Mouse (Mus musculus) hindbrain, embryonic 13.5 days (tissue): ENCODE measurements at regions not wholly inside any gene's neighbourhood (a gene's known extent, or its start where the extent isn't known, plus 50 kb on each side); places are given as distances from the start of the nearest gene placed in this dataset.

Source experiments
- ATAC-seq: fragments of 200-750 bp; cut with Nextera tagmentation; 2 replicates; pipeline ENCODE4 v1.8.0; 2017; ENCODE audit warnings: moderate TSS enrichment; ENCODE audit not compliant: low FRiP score
- H3K27ac ChIP-seq: fragments of 300-500 bp; sonication (generic); 2 replicates; pipeline ENCODE4 v1.5.1; 2015; ENCODE audit warnings: inconsistent platforms, mild to moderate bottlenecking, moderate library complexity
- H3K27me3 ChIP-seq: fragments of 300-500 bp; sonication (generic); 2 replicates; pipeline ENCODE4 v1.6.1; 2015; ENCODE audit warnings: mild to moderate bottlenecking, inconsistent platforms
- H3K36me3 ChIP-seq: fragments of 300-500 bp; sonication (generic); 2 replicates; pipeline ENCODE4 v1.6.1; 2015; ENCODE audit warnings: mild to moderate bottlenecking, inconsistent platforms
- H3K4me1 ChIP-seq: fragments of 300-500 bp; sonication (generic); replicated peaks from 2 replicates; pipeline ENCODE4 v1.6.1; 2015; ENCODE audit warnings: inconsistent platforms
- H3K4me2 ChIP-seq: fragments of 300-500 bp; sonication (generic); 2 replicates; pipeline ENCODE4 v1.6.1; 2015; ENCODE audit warnings: inconsistent platforms, mild to moderate bottlenecking, moderate library complexity
- H3K4me3 ChIP-seq: fragments of 300-500 bp; sonication (generic); 2 replicates; pipeline ENCODE4 v1.5.1; 2015; ENCODE audit warnings: mild to moderate bottlenecking, inconsistent platforms
- H3K9ac ChIP-seq: fragments of 300-500 bp; sonication (generic); 2 replicates; pipeline ENCODE4 v1.6.1; 2015; ENCODE audit warnings: mild to moderate bottlenecking, inconsistent platforms
- H3K9me3 ChIP-seq: fragments of 300-500 bp; sonication (generic); 2 replicates; pipeline ENCODE4 v1.6.1; 2016; ENCODE audit warnings: inconsistent platforms
- WGBS: fragments of 180-500 bp; shearing (Covaris S2); methylation state at CpG from one replicate; pipeline ENCODE4 v1.1.7; 2015; 5-methylcytosine and 5-hydroxymethylcytosine counted together

DNA sequence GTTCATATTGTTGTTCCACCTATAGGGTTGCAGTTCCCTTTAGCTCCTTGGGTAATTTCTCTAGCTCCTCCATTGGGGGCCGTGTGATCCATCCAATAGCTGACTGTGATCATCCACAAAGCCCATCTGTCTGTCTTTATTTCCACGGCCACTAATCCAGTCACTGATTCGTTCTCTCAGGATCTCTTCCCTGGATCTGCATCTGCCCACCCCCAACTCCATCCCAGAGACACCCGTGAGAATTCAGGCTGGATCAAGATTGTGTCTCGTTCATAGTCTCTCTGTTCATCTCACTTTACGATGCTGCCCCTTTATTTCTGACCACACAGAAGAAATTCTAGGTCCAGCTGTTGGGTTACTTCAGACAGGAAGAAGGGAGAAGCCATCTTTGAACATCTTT is 96.7 kb downstream of the Avpr1a start:
- Histone ChIP-seq H3K4me2 (no peak overlapping the region), H3K27ac (no peak overlapping the region), H3K4me3 (no peak overlapping the region), H3K36me3 (no peaks in the 10 kb centered on the region), H3K27me3 (no peaks in the 10 kb centered on the region), H3K9ac (no peak overlapping the region), H3K9me3 (no peaks in the 10 kb centered on the region), H3K4me1 (no peaks in the 10 kb centered on the region)
- no peak for ATAC-seq
- 90% methylated on average over 6 of the region's 6 CpGs for WGBS

- no peak for ATAC-seq
- no peaks in the 10 kb centered on the region for H3K36me3 ChIP-seq
- no peak overlapping the region for H3K9ac ChIP-seq
- H3K4me1 ChIP-seq, result no peaks in the 10 kb centered on the region
- H3K27ac ChIP-seq, result no peak overlapping the region
- H3K9me3 ChIP-seq, result no peaks in the 10 kb centered on the region
- WGBS, result 81% methylated on average over 5 of the region's 5 CpGs
- H3K4me2 ChIP-seq, result no peak overlapping the region
- no peaks in the 10 kb centered on the region for H3K27me3 ChIP-seq
- H3K4me3 ChIP-seq, result no peak overlapping the region
Observed at GRCm38 (mm10) chr10:122551586-122551985, 103.3 kb downstream of the Avpr1a start.

GRCm38 (mm10) chr10:122553124-122553822 is 105.0 kb downstream of the Avpr1a start:
- Histone ChIP-seq H3K27me3 (no peaks in the 10 kb centered on the region), H3K36me3 (no peaks in the 10 kb centered on the region), H3K4me2 (no peak overlapping the region), H3K4me3 (no peak overlapping the region), H3K9me3 (no peaks in the 10 kb centered on the region), H3K9ac (no peak overlapping the region), H3K4me1 (no peaks in the 10 kb centered on the region), H3K27ac (no peak overlapping the region)
- ATAC-seq, result peak; percentile 78
- WGBS, result 61% methylated on average over 2 of the region's 2 CpGs

- no peaks in the 10 kb centered on the region for H3K4me1 ChIP-seq
- no peak overlapping the region for H3K4me3 ChIP-seq
- no peak overlapping the region for H3K4me2 ChIP-seq
- H3K9me3 ChIP-seq, result no peaks in the 10 kb centered on the region
- no peak overlapping the region for H3K9ac ChIP-seq
- no peaks in the 10 kb centered on the region for H3K36me3 ChIP-seq
- no peaks in the 10 kb centered on the region for H3K27me3 ChIP-seq
- 79% methylated on average over 2 of the region's 2 CpGs for WGBS
- no peak overlapping the region for H3K27ac ChIP-seq
- no peak for ATAC-seq
Observed at GRCm38 (mm10) chr10:122553851-122554250, 105.6 kb downstream of the Avpr1a start.

GRCm38 (mm10) chr10:122558660-122559059 is 110.4 kb downstream of the Avpr1a start:
- H3K4me3 ChIP-seq, result no peak overlapping the region
- no peak for ATAC-seq
- H3K36me3 ChIP-seq, result no peaks in the 10 kb centered on the region
- H3K9ac ChIP-seq, result no peak overlapping the region
- no peaks in the 10 kb centered on the region for H3K4me1 ChIP-seq
- no peak overlapping the region for H3K4me2 ChIP-seq
- no peaks in the 10 kb centered on the region for H3K27me3 ChIP-seq
- H3K9me3 ChIP-seq, result no peaks in the 10 kb centered on the region
- no peak overlapping the region for H3K27ac ChIP-seq
- WGBS, result 100% methylated on average over 1 of the region's 1 CpGs

- WGBS, result 82% methylated on average over 10 of the region's 10 CpGs
- no peak overlapping the region for H3K27ac ChIP-seq
- H3K4me1 ChIP-seq, result peaks cover 8% of the 10 kb centered on the region; the same call in 1 of the 2 replicates
Observed at GRCm38 (mm10) chr10:122560001-122560695, 111.8 kb downstream of the Avpr1a start.

DNA sequence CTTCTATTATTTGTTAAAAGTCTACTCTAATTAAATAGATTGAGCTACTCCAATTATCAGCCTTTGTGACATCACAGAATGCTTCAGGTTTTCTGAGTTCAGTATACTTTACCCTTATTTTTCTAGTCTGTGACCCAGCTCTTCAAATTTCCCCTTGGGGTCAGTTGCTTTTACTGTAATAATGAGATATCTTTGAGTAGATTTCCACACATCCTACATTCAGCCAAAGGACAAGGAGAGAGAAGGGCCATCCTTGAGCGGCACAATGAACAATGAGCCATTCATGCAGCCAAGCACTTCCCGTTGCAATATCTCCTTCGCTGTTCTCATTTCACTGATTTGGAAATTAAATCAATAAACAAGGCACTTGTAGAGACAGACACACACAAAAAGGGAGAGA is 113.6 kb downstream of the Avpr1a start:
- Histone ChIP-seq H3K4me3 (no peak overlapping the region), H3K4me2 (no peak overlapping the region), H3K27ac (no peak overlapping the region), H3K9me3 (no peaks in the 10 kb centered on the region), H3K4me1 (peaks cover 8% of the 10 kb centered on the region; the same call in 1 of the 2 replicates), H3K36me3 (no peaks in the 10 kb centered on the region), H3K27me3 (no peaks in the 10 kb centered on the region), H3K9ac (no peak overlapping the region)
- ATAC-seq, result no peak
- 59% methylated on average over 3 of the region's 3 CpGs for WGBS

More at GRCm38 (mm10) chr10:122560001-122560695, 111.8 kb downstream of the Avpr1a start:
- H3K9ac ChIP-seq, result no peak overlapping the region
- no peak overlapping the region for H3K4me3 ChIP-seq
- no peaks in the 10 kb centered on the region for H3K27me3 ChIP-seq
- no peaks in the 10 kb centered on the region for H3K9me3 ChIP-seq
- H3K36me3 ChIP-seq, result no peaks in the 10 kb centered on the region
- ATAC-seq, result no peak
- H3K4me2 ChIP-seq, result no peak overlapping the region

- H3K9ac ChIP-seq, result no peak overlapping the region
- no peak overlapping the region for H3K27ac ChIP-seq
- no peaks in the 10 kb centered on the region for H3K27me3 ChIP-seq
- H3K9me3 ChIP-seq, result no peaks in the 10 kb centered on the region
- 83% methylated on average over 6 of the region's 6 CpGs for WGBS
- H3K36me3 ChIP-seq, result no peaks in the 10 kb centered on the region
- H3K4me1 ChIP-seq, result peaks cover 8% of the 10 kb centered on the region; the same call in 1 of the 2 replicates
- H3K4me2 ChIP-seq, result no peak overlapping the region
- H3K4me3 ChIP-seq, result no peak overlapping the region
- no peak for ATAC-seq
Observed at GRCm38 (mm10) chr10:122562542-122562941, 114.2 kb downstream of the Avpr1a start.

DNA sequence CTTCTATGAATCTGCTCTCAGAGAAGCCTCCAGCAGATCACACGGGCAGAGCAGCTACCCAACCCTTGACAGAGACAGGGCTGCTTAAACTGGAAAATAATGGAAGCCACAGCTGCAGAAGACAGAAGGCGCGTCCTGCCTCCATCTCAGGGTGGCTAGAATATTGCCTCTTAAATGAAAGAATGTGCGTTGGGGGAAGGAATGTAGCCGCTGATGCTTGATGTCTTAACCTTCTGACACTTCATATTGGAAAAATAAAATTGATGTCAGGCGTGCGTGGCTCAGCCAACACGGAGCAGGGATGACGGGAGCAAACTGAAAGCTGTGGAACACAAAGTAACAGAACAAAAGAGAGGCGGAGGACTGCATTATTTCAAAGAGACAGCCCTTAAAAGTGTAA is 114.6 kb upstream of the Ppm1h start:
- ATAC-seq, result peak; percentile 49; the same call in 1 of the 2 replicates
- Histone ChIP-seq H3K36me3 (no peaks in the 10 kb centered on the region), H3K4me3 (peak overlapping the region; percentile 6; the same call in 1 of the 2 replicates), H3K27me3 (no peaks in the 10 kb centered on the region), H3K4me1 (peaks cover 8% of the 10 kb centered on the region; the same call in 1 of the 2 replicates), H3K4me2 (peak overlapping the region; percentile 24), H3K9ac (peak overlapping the region; percentile 51), H3K9me3 (no peaks in the 10 kb centered on the region), H3K27ac (peak overlapping the region; percentile 64)
- 30% methylated on average over 10 of the region's 10 CpGs for WGBS

GRCm38 (mm10) chr10:122564473-122564872 is 114.1 kb upstream of the Ppm1h start:
- Histone ChIP-seq H3K4me1 (peaks cover 10% of the 10 kb centered on the region; the same call in 1 of the 2 replicates), H3K9ac (peak overlapping the region; percentile 51), H3K9me3 (no peaks in the 10 kb centered on the region), H3K27me3 (no peaks in the 10 kb centered on the region), H3K4me3 (no peak overlapping the region), H3K36me3 (no peaks in the 10 kb centered on the region), H3K4me2 (peak overlapping the region; percentile 24; the same call in 1 of the 2 replicates), H3K27ac (peak overlapping the region; percentile 64)
- 78% methylated on average over 10 of the region's 10 CpGs for WGBS
- no peak for ATAC-seq

DNA sequence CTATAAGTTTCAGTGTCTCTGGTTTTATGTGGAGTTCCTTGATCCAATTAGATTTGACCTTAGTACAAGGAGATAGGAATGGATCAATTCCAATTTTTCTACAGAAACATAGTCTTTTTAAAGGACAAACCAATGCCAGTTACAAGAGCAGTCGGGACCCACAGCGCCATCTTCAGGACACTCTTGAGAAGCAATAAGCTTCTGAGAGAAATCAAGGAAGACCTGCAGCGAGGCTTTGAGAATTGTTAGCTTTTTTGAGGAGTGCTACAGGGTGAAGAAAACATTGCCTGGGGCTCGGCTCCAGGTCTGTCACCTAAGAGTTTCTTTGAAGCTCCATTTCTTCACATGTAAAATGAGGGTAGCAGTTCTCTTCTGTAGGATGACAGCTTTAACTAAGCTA is 112.0 kb upstream of the Ppm1h start:
- 64% methylated on average over 4 of the region's 4 CpGs for whole genome bisulfite sequencing
- no peaks in the 10 kb centered on the region for H3K9me3 ChIP-seq
- peaks cover 22% of the 10 kb centered on the region for H3K4me1 ChIP-seq
- no peak overlapping the region for H3K4me3 ChIP-seq
- H3K9ac ChIP-seq, result no peak overlapping the region
- no peak for ATAC-seq
- no peak overlapping the region for H3K27ac ChIP-seq
- H3K4me2 ChIP-seq, result no peak overlapping the region
- H3K36me3 ChIP-seq, result no peaks in the 10 kb centered on the region
- H3K27me3 ChIP-seq, result no peaks in the 10 kb centered on the region

DNA sequence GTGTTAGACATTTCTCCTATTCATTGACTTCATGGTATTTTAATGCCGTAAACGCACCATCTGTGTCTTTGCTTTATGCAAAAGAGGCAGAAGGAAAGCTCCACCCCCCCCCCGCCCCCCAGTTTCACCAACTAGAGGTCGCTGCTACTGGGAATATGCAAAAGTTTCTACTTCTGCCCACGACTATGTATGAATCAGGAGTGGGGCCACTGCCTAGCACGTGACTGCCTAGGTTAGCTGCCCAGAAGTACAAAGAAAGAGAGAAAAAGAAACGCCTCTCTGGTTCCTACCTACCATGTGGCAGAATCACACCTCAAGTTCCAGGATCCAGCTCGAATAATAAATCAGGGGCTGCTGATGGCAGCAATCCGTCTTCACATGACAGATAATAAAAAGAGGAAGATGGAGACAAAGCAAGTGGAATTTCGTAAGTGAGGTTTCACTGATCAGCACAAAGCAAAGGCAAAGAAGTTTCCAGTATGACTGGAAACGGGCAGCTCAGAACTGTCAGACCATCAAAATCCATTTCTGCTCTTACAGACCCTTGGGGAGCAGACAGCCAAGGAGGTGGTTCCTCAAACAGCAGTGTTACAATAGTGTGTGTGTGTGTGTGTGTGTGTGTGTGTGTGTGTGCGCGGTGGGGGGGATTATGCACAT is 108.9 kb upstream of the Ppm1h start:
- whole genome bisulfite sequencing, result 59% methylated on average over 13 of the region's 13 CpGs
- no peak for ATAC-seq
- H3K4me2 ChIP-seq, result no peak overlapping the region
- H3K36me3 ChIP-seq, result no peaks in the 10 kb centered on the region
- no peaks in the 10 kb centered on the region for H3K27me3 ChIP-seq
- H3K4me1 ChIP-seq, result peaks cover 14% of the 10 kb centered on the region
- H3K27ac ChIP-seq, result peak overlapping the region; percentile 55; the same call in 1 of the 2 replicates
- no peak overlapping the region for H3K9ac ChIP-seq
- no peaks in the 10 kb centered on the region for H3K9me3 ChIP-seq
- no peak overlapping the region for H3K4me3 ChIP-seq
